Mouse (Mus musculus) granulocyte monocyte progenitor cell, adult 5-6 weeks (primary cell): ENCODE measurements around the gene Gm8267. TPM values are rescaled to one million over a fixed set of nuclear protein-coding genes. Genes with fewer than 3 reads are reported as not detected.
A peak's percentile ranks its signal among the peaks of the same experiment; 100 is the strongest.
"Not testable (repeated sequence)": the region's sequence is repeated elsewhere in the genome, so short reads cannot be mapped to it uniquely, and the experiment has no call there.

Experiments used
- ATAC-seq: replicated peaks from 2 replicates; pipeline ENCODE4 v1.8.0; 2016; ENCODE audit warnings: mild to moderate bottlenecking, moderate TSS enrichment, inconsistent platforms; ENCODE audit not compliant: poor library complexity, severe bottlenecking
- total RNA-seq, 2 experiments: library from RNA; stranded (forward) in 1 of 2; stranded (reverse) in 1 of 2; fragments of 200-712, 200-1000 nt in 1 of 2; fragments of >200 nt in 1 of 2; fragmentation: Nextera tagmentation in 1 of 2; gene quantifications; 2 replicates each; pipeline ENCODE4 v1.2.3; 2014 to 2017

The Gm8267 gene
- total RNA-seq (2014; fragmentation: Nextera tagmentation), result not detected in 2 replicates
- total RNA-seq (2017), result not detected in 2 replicates

- ATAC-seq, result no peak
Observed at GRCm38 (mm10) chr14:44750240-44750639, at the start of gene Gm8267. Gene Gm8267, minus strand, starts transcription at chr14:44750340.

- ATAC-seq, result peak; percentile 91
Observed at GRCm38 (mm10) chr14:44789537-44790382, 39.6 kb upstream of the Gm8267 start.

GRCm38 (mm10) chr14:44742789-44743188 lies 7.4 kb downstream of the Gm8267 start:
- ATAC-seq, result not testable (repeated sequence)

- ATAC-seq, result not testable (repeated sequence)
Observed at GRCm38 (mm10) chr14:44730711-44731110, 19.4 kb downstream of the Gm8267 start.

GRCm38 (mm10) chr14:44706356-44706755 lies 43.8 kb downstream of the Gm8267 start, which contains the start of gene Gm8257:
Gene Gm8257, minus strand, starts transcription at chr14:44706456.
- not testable (repeated sequence) for ATAC-seq

Other genes with a start within 250 kb of the Gm8267 start
- gene Gm17093, start 232.1 kb downstream of the Gm8267 start, total RNA-seq (2014; fragmentation: Nextera tagmentation), result not detected in 2 replicates
- not detected in 2 replicates for gene Gm17093, start 232.1 kb downstream of the Gm8267 start, total RNA-seq (2017)
- not detected in 2 replicates for gene Gm8247, start 167.2 kb downstream of the Gm8267 start, total RNA-seq (2014; fragmentation: Nextera tagmentation)
- gene Gm8247, start 167.2 kb downstream of the Gm8267 start, total RNA-seq (2017), result not detected in 2 replicates
- gene Gm5624, start 122.4 kb downstream of the Gm8267 start, total RNA-seq (2014; fragmentation: Nextera tagmentation), result not detected in 2 replicates
- not detected in 2 replicates for gene Gm5624, start 122.4 kb downstream of the Gm8267 start, total RNA-seq (2017)
- not detected in 2 replicates for gene Gm8257, start 43.9 kb downstream of the Gm8267 start, total RNA-seq (2014; fragmentation: Nextera tagmentation)
- gene Gm8257, start 43.9 kb downstream of the Gm8267 start, total RNA-seq (2017), result not detected in 2 replicates
- not detected in 2 replicates for gene Ptgdr, start 109.0 kb upstream of the Gm8267 start, total RNA-seq (2014; fragmentation: Nextera tagmentation)
- gene Ptgdr, start 109.0 kb upstream of the Gm8267 start, total RNA-seq (2017), result not detected in 2 replicates
- 5.2 and 5.4 TPM in 2 replicates for gene Ptger2, start 237.9 kb upstream of the Gm8267 start, total RNA-seq (2014; fragmentation: Nextera tagmentation)
- 3.1 and 3.5 TPM in 2 replicates for gene Ptger2, start 237.9 kb upstream of the Gm8267 start, total RNA-seq (2017)